Mouse (Mus musculus) forebrain, embryonic 15.5 days (tissue): ENCODE measurements around the gene Otub2. TPM values are rescaled to one million over a fixed set of nuclear protein-coding genes. Genes with fewer than 3 reads are reported as not detected.

Source experiments
- ATAC-seq: fragments of 200-750 bp; cut with Nextera tagmentation; replicated peaks from 2 replicates; pipeline ENCODE4 v1.8.0; 2017; ENCODE audit warnings: mild to moderate bottlenecking, moderate TSS enrichment, moderate library complexity
- H3K27ac ChIP-seq: fragments of 300-500 bp; sonication (generic); replicated peaks from 2 replicates; pipeline ENCODE4 v1.5.1; 2015; ENCODE audit warnings: mild to moderate bottlenecking, inconsistent platforms
- H3K27me3 ChIP-seq: fragments of 300-500 bp; sonication (generic); 2 replicates; pipeline ENCODE4 v1.6.1; 2015; ENCODE audit warnings: inconsistent platforms
- H3K36me3 ChIP-seq: fragments of 300-500 bp; sonication (generic); 2 replicates; pipeline ENCODE4 v1.6.1; 2015; ENCODE audit warnings: mild to moderate bottlenecking, inconsistent platforms
- H3K4me1 ChIP-seq: fragments of 300-500 bp; sonication (generic); 2 replicates; pipeline ENCODE4 v1.6.1; 2015; ENCODE audit warnings: inconsistent platforms
- H3K4me2 ChIP-seq: fragments of 300-500 bp; sonication (generic); replicated peaks from 2 replicates; pipeline ENCODE4 v1.6.1; 2015; ENCODE audit warnings: mild to moderate bottlenecking, inconsistent platforms
- H3K4me3 ChIP-seq: fragments of 300-500 bp; sonication (generic); 2 replicates; pipeline ENCODE4 v1.5.1; 2015; ENCODE audit warnings: mild to moderate bottlenecking, inconsistent platforms
- H3K9ac ChIP-seq: fragments of 300-500 bp; sonication (generic); replicated peaks from 2 replicates; pipeline ENCODE4 v1.6.1; 2015; ENCODE audit warnings: mild to moderate bottlenecking, inconsistent platforms
- H3K9me3 ChIP-seq: fragments of 300-500 bp; sonication (generic); 2 replicates; pipeline ENCODE4 v1.6.1; 2016; ENCODE audit warnings: inconsistent platforms
- WGBS: fragments of 180-500 bp; shearing (Covaris S2); methylation state at CpG from one replicate; pipeline ENCODE4 v1.1.7; 2015; ENCODE audit warnings: mixed read lengths; 5-methylcytosine and 5-hydroxymethylcytosine counted together
- polyA plus RNA-seq: library from polyadenylated mRNA; unstranded; fragments of >200 nt; fragmentation: Nextera tagmentation; extraction: Ambion mirVana; gene quantifications from 2 replicates; pipeline ENCODE4 v1.2.1, GENCODE M21; 2015

Otub2 gene
- polyA plus RNA-seq, 1 experiment from 2014 or later = 21.9 TPM

DNA sequence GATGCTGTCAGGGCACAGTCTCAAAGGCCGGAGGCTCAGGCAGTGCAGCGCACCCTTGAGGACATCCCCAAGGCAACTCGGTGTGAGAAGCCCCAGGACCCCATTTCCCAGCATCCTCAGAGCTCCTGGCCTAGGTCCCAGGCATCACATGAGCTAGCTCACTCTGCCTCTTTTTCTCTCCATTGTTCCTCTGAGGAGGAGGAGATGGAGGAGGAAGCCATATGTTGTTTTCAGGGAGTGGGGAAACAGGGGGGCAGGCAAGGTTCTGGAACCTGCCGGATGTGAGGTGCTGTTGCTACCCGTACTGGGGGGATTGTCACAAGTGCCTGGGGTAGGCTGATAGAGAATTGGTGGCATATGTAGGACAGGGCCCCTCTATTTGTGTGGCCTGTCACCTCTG, 12.4 kb upstream of the Otub2 start:
- no peaks in the 10 kb centered on the region for H3K36me3 ChIP-seq
- 40% methylated on average over 5 of the region's 5 CpGs for WGBS
- no peak overlapping the region for H3K9ac ChIP-seq
- H3K9me3 ChIP-seq = no peaks in the 10 kb centered on the region
- H3K27me3 ChIP-seq = no peaks in the 10 kb centered on the region
- H3K4me1 ChIP-seq = peaks cover 12% of the 10 kb centered on the region
- H3K4me2 ChIP-seq = no peak overlapping the region
- peak overlapping the region; percentile 43; the same call in 1 of the 2 replicates for H3K27ac ChIP-seq
- ATAC-seq = peak; percentile 71
- no peak overlapping the region for H3K4me3 ChIP-seq

DNA sequence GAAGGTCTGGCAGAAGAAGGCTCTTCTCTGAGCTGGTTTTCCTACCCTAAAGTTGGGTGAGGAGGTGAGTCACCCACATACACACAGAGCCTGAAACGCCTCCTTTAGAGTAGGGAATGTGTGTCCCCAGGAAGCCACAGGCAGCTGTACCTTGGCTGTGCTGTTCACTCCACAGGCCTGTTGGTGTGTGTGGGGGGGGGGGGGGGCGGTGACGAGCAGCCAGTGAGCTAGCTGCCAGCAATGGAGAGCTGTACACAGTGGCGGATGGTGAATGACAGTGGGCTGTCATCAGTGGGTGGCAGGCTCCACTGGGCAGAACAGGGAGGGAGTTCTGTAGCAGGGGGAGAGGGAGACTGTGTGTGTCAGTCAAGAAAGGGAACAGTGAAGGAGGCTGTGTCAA, 11.7 kb upstream of the Otub2 start:
- ATAC-seq = peak; percentile 72
- WGBS = 62% methylated on average over 4 of the region's 4 CpGs

DNA sequence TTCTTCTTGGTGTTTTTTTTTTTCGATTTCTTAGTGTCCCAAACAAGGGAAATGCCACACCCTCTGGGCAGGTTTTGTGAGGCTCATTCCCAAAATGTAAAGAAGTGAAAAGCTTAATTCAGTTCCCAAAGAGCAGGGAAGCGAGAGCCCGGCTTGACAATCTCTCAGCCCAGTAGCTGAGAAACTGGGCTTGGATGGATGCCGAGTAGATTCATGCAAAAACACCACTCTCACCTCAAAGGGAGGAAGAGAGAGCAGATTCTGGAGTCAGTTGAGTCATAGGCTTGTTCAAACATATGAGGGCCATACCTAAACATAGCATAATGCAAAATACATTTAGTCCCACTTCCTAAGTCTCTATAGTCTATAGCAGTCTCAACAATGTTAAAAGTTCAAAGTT, 8.3 kb upstream of the Otub2 start:
- WGBS = 82% methylated on average over 4 of the region's 4 CpGs
- Histone ChIP-seq H3K4me1 (peaks cover 12% of the 10 kb centered on the region), H3K27ac (no peak overlapping the region), H3K36me3 (no peaks in the 10 kb centered on the region), H3K9me3 (no peaks in the 10 kb centered on the region), H3K4me3 (no peak overlapping the region), H3K4me2 (no peak overlapping the region), H3K27me3 (no peaks in the 10 kb centered on the region), H3K9ac (no peak overlapping the region)
- ATAC-seq = no peak

More for the DNA sequence above, 11.7 kb upstream of the Otub2 start:
- 0 out of 2 replicates have a peak overlapping the region, but pooled peaks have one; percentile 43 for H3K27ac ChIP-seq
- H3K4me1 ChIP-seq = peaks cover 12% of the 10 kb centered on the region
- no peaks in the 10 kb centered on the region for H3K36me3 ChIP-seq
- no peak overlapping the region for H3K4me2 ChIP-seq
- H3K27me3 ChIP-seq = no peaks in the 10 kb centered on the region
- H3K4me3 ChIP-seq = no peak overlapping the region
- H3K9me3 ChIP-seq = no peaks in the 10 kb centered on the region
- H3K9ac ChIP-seq = no peak overlapping the region

DNA sequence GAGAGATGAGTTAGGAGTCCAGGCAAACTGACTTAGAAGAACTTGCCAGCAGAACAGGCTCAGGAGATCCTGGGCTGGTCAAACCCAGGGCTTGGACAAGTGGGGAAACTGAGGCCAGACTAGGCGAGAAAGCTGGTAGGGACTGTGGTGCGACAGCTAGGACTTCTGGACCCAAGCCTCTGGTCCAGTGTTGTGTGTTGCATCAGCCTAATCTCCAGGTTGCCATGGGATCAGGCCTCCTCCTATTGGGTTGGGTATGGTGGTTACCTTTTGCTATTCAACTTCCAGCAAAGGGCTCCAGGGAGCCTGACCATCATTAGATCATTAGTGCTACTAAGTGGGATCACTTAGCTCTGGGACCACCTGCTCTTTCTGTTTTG, 856 bp downstream of the Otub2 start:
- Histone ChIP-seq H3K9ac (peak overlapping the region; percentile 94), H3K27ac (no peak overlapping the region), H3K9me3 (no peaks in the 10 kb centered on the region), H3K4me1 (peaks cover 12% of the 10 kb centered on the region), H3K27me3 (no peaks in the 10 kb centered on the region), H3K36me3 (no peaks in the 10 kb centered on the region), H3K4me2 (peak overlapping the region; percentile 73), H3K4me3 (peak overlapping the region; percentile 84)
- WGBS = 56% methylated on average over 2 of the region's 2 CpGs
- no peak; the same call in 1 of the 2 replicates for ATAC-seq

DNA sequence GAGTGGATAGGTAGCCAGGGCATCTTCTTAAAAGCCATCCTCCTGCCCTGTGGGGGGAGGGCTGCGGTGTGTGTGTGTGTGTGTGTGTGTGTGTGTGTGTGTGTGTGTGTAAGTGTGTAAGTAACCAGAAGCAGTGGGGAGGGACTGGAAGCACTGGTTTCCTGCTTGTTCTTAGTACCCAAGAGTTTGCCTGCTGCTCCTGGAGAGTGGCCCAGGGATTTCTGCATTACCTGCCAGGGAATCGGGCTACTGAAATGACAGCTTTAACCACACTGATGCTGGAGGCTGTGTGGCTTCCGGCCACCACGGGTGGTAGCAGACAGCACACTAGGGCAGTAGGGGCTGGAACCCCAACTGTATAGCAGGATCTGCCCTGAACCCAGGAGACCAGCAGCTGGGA, 1.5 kb downstream of the Otub2 start:
- Histone ChIP-seq H3K36me3 (no peaks in the 10 kb centered on the region), H3K9me3 (no peaks in the 10 kb centered on the region), H3K4me3 (no peak overlapping the region), H3K9ac (no peak overlapping the region), H3K4me1 (peaks cover 12% of the 10 kb centered on the region), H3K4me2 (no peak overlapping the region), H3K27me3 (no peaks in the 10 kb centered on the region), H3K27ac (no peak overlapping the region)
- 76% methylated on average over 4 of the region's 4 CpGs for WGBS
- ATAC-seq = no peak

DNA sequence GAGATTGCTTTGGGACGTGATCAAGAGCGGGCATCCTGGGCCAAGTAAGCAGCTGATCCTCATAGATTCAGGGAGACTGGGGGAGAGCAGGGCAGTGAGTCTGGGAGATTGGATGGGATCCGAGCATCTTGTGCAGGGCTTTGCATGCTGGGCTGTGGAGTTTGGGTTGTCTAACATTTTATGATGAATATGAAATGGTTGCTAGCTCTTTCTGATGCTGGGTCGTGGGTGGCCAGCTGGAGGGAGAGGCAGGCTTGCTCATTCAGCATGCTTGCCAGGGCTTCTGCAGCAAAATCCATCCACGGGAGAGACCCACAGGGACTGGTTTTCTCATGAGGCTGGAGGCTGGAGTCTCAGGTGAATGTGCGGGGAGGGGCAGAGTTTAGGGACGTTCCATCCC, 2.6 kb downstream of the Otub2 start:
- no peak overlapping the region for H3K9ac ChIP-seq
- H3K9me3 ChIP-seq = no peaks in the 10 kb centered on the region
- no peaks in the 10 kb centered on the region for H3K36me3 ChIP-seq
- H3K4me3 ChIP-seq = no peak overlapping the region
- H3K27ac ChIP-seq = no peak overlapping the region
- 89% methylated on average over 7 of the region's 7 CpGs for WGBS
- H3K4me2 ChIP-seq = no peak overlapping the region
- peaks cover 12% of the 10 kb centered on the region for H3K4me1 ChIP-seq
- ATAC-seq = no peak
- no peaks in the 10 kb centered on the region for H3K27me3 ChIP-seq

DNA sequence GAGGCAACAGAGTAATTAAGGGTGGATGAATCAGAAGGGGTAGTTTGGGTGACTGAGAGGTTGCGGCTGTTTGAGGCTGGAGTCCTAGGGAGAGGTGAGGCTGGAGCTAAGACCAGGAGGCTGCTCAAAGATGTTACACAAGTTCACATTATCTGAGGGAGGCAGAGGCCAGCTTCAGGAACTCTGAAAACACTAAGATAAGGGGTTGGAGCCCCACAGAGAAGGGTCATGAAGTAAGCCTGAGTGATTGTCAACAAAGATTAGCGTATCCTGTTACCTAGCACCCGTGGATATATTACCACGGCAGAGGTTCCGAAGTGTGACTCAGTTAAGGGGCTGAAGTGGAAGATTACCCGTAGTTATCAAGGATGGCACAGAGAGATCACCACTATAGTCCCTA, 5.0 kb downstream of the Otub2 start:
- WGBS = 91% methylated on average over 6 of the region's 6 CpGs
- H3K4me1 ChIP-seq = peaks cover 12% of the 10 kb centered on the region
- no peak for ATAC-seq

DNA sequence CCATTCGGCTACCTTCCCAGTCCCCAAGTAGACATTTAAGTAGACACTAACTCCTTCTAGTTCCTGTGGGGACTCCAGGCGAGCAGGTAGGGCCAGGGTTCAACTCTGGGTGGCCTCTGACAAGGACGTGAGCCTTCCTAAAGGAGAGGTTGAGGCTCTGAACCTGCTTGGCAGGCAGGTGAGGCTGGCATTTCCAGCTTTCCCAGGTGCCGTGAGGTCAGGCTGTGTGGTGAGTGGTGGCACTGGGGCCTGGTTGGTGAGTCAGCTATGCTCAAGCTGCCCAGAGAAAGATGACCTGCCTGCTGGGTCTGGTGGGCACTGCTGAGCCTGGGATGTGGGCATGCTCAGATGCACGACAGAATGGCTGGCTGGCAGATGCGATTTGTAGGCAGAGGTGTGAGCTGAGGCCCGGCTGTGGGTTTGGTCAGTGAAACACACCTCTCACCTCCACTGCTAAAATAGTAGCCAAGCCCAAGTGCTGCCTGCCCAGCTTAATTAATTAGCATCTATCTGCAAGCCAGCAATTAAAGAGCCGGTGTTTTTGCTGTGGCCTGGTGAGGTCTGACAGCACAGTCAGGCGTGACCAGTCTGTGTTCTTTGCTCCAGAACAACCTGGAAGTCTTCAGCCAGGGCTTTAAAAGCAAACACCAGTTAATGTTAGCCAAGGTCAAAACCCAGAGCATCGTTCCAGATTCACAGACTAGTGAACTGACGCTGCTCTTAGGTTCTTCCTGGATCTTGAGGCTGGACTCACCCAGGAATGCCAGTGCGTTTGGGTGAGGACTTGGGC, 7.2 kb downstream of the Otub2 start:
- Histone ChIP-seq H3K9ac (no peak overlapping the region), H3K9me3 (no peaks in the 10 kb centered on the region), H3K36me3 (0 out of 2 replicates have a peak, but pooled peaks cover 2% of the 10 kb centered on the region), H3K4me2 (no peak overlapping the region), H3K27ac (no peak overlapping the region), H3K4me3 (no peak overlapping the region), H3K27me3 (no peaks in the 10 kb centered on the region), H3K4me1 (no peaks in the 10 kb centered on the region)
- no peak for ATAC-seq
- WGBS = 78% methylated on average over 12 of the region's 12 CpGs

More for the DNA sequence above, 5.0 kb downstream of the Otub2 start:
- Histone ChIP-seq H3K9ac (no peak overlapping the region), H3K36me3 (no peaks in the 10 kb centered on the region), H3K4me2 (no peak overlapping the region), H3K27me3 (no peaks in the 10 kb centered on the region), H3K9me3 (no peaks in the 10 kb centered on the region), H3K4me3 (no peak overlapping the region), H3K27ac (no peak overlapping the region)

DNA sequence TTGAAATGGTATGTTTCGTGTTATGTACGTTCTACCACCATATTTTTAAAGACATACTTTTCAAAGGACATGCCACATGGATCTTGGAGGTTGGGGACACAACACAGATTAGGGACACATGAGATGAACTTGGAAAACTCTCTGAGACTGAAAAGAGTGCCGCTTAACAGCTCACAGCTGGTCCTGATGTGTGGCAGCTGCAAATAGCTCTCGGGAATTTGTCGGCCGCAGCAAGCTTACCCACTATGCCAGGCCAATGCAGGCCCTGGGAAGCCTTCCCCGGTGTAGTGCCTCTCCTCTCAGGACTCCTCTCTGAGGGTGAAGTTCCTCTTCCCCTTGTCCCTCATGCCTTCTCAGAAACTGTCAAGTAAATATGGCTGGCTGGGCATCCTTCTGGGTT, 8.3 kb downstream of the Otub2 start:
- H3K9me3 ChIP-seq = no peaks in the 10 kb centered on the region
- H3K27ac ChIP-seq = no peak overlapping the region
- no peak overlapping the region for H3K4me3 ChIP-seq
- ATAC-seq = no peak
- H3K27me3 ChIP-seq = no peaks in the 10 kb centered on the region
- H3K36me3 ChIP-seq = 0 out of 2 replicates have a peak, but pooled peaks cover 2% of the 10 kb centered on the region
- no peak overlapping the region for H3K9ac ChIP-seq
- 87% methylated on average over 7 of the region's 7 CpGs for WGBS
- no peaks in the 10 kb centered on the region for H3K4me1 ChIP-seq
- no peak overlapping the region for H3K4me2 ChIP-seq

DNA sequence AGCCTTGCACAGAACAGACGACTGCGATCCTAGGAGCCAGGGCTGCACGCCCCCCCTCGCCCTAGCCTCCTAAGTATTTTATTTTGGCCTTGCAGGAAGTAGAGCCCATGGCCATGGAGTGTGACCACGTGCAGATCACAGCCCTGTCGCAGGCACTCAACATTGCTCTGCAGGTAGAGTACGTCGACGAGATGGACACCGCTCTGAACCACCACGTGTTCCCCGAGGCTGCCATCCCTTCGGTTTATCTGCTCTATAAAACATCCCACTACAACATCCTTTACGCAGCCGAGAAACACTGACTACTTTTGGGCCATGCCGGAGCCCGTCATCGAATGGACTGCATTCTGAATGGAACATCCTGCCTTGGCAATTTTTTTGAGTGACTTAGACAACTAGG, 15.6 kb downstream of the Otub2 start:
- Histone ChIP-seq H3K4me2 (no peak overlapping the region), H3K4me3 (no peak overlapping the region), H3K27ac (no peak overlapping the region), H3K27me3 (no peaks in the 10 kb centered on the region), H3K36me3 (peaks cover 58% of the 10 kb centered on the region), H3K4me1 (no peaks in the 10 kb centered on the region), H3K9me3 (no peaks in the 10 kb centered on the region), H3K9ac (no peak overlapping the region)
- whole genome bisulfite sequencing = 90% methylated on average over 18 of the region's 18 CpGs
- ATAC-seq = no peak

DNA sequence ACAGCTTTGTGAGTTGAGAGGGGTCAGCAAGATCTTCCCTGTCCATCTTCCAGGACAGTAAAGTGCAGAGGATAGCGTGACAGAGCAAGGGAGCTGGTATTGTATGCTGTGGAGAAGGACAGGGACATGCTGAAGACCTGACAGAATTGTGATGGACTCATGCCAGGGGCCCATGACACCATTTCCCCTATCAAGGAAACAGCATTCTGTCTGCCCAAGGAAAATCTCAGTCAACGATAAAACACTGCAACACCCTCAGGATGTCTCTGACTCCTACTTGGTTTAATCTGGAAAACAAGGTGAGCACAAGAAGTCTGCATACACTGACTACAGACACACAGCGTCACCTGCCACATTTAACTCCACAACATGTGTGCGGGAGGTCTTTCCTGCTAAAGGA, 19.2 kb downstream of the Otub2 start, which contains the start of gene 9330161L09Rik:
TSS of gene 9330161L09Rik (minus strand) at position 101 of the 400 bp plus-strand sequence.
- ATAC-seq = no peak
- Histone ChIP-seq H3K27me3 (no peaks in the 10 kb centered on the region), H3K27ac (no peak within 1 kb of the TSS), H3K4me3 (no peak within 1 kb of the TSS), H3K36me3 (peaks cover 85% of the 10 kb centered on the region), H3K4me1 (no peaks in the 10 kb centered on the region), H3K9ac (no peak within 1 kb of the TSS), H3K9me3 (no peaks in the 10 kb centered on the region), H3K4me2 (no peak within 1 kb of the TSS)
- 97% methylated on average over 4 of the region's 4 CpGs for WGBS

DNA sequence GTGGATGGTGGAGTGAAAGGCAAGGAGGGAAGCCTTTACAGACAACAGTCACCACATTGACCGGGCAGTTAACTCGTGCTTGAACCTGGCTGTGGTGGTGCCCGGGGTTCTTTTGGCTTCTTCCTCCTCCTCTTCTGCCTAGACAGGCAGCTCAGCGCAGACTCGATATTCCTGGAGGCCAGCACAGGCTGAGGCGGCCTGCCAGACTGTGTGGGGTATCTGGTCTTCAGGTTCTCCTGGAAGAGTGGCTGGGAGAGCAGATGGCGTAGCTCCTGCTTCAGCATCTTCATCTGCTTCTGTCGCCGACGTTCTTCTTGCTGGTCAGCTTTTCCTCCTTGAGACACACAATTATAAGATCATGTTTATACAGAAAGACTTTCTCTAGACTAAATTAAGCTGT, 19.7 kb downstream of the Otub2 start:
- Histone ChIP-seq H3K9ac (no peak overlapping the region), H3K9me3 (no peaks in the 10 kb centered on the region), H3K4me1 (no peaks in the 10 kb centered on the region), H3K27ac (no peak overlapping the region), H3K27me3 (no peaks in the 10 kb centered on the region), H3K36me3 (peaks cover 90% of the 10 kb centered on the region), H3K4me2 (no peak overlapping the region), H3K4me3 (no peak overlapping the region)
- 94% methylated on average over 10 of the region's 10 CpGs for WGBS
- no peak for ATAC-seq
